Mouse (Mus musculus): ENCODE results near the gene Selenon.

GRCm38 (mm10) chr4:134586631-134587030, 34.7 kb upstream of the Selenon start:
- TF ChIP-seq POLR2A (IDR thresholded peaks at IDR 0.05; ENCODE audit: extremely low read depth, insufficient read depth, low read length) (no peak), CTCF (IDR thresholded peaks at IDR 0.05; ENCODE audit: low read depth, low read length) (no peak)
